Mouse (Mus musculus): ENCODE measurements at regions not wholly inside any gene's neighbourhood (a gene's known extent, or its start where the extent isn't known, plus 50 kb on each side); places are given as distances from the start of the nearest gene placed in this dataset.

DNA sequence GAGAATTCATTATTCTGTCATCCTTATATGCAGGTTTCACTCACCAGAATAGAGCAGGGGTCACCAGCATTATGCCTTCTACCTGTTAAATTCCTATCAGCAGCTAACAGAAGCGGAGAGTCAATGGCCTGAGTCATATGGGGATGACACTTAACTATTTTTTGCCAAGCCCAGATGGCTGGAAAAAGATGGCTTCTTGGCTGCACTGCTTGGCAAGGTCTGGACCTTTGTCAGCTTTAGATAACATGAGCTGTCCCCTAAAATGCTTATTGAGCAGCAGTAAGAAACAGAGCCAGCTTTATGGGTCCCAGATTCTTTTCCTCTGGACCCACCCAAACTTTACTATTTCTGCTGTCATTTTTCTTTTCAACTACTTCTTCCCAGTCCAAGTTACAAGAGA lies 565.3 kb upstream of the Lmcd1 start:
- no peak for TF ChIP-seq FOSL1 (IDR thresholded peaks at IDR 0.05; ENCODE audit: insufficient read depth, low read length, poor library complexity, severe bottlenecking)
- TF ChIP-seq CTCF (IDR thresholded peaks at IDR 0.05; ENCODE audit: control insufficient read depth, insufficient read depth, insufficient read length) = no peak
- TF ChIP-seq MYOG (IDR thresholded peaks at IDR 0.05; ENCODE audit: control insufficient read depth, extremely low read depth, insufficient read length) = no peak
- TF ChIP-seq CEBPB (IDR thresholded peaks at IDR 0.05; ENCODE audit: low read depth) = no peak
- TF ChIP-seq MYOD1 (IDR thresholded peaks at IDR 0.05; ENCODE audit: control insufficient read depth, insufficient read length, low read depth) = no peak
- no peak for TF ChIP-seq USF1 (IDR thresholded peaks at IDR 0.05; ENCODE audit: low read depth)

All from C2C12 (cell line).